Mouse (Mus musculus) urinary bladder, postnatal 10 days (tissue): ENCODE data around the gene Zc3h12a.

ENCODE experiments used
- DNase-seq: peaks from one replicate; pipeline ENCODE4 v3.0.0; 2022; ENCODE audit warnings: low spot score

Zc3h12a gene

DNA sequence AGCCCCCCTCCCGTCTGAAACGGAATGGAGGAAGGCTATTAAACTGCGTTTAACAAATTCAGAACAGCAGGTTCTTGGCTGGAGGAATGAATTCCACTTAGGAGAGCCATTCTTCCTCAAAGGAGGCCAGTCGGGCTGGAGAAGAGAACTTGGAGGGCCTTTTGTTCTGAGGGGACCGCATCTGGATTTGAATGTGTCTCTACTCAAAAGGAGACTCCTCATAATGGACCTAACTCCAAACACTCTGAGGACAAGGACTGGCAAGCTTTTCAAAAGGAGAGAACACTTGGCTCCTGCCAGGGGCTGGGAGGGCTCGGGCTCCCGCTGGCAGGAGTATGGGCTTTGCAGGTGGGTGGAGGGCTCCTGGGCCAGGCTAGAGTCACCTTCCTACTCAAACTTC is 17.0 kb upstream of the Zc3h12a start:
- no peak for DNase-seq

- DNase-seq = no peak
These were observed 16.6 kb upstream of the Zc3h12a start for GRCm38 (mm10) chr4:125144211-125144610.

DNA sequence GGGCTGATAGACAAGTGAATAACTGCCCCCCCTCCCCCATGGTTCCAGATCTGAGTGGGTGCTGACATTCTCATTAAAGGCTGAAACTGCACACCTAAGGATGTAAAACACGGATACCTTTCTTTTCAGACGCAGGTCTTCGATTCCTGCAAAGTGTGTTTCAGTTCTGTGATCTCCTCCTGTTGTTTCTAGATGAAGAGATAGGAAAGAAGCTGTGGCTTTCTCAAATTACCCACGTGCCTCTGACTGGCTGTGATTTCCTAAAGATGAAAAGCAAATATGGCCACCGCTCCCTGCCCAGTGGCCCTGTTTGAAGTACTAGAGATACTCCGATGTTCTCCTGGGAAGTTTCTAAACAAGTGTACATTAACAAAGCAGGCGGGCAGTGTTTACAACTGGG is 10.7 kb upstream of the Zc3h12a start:
- no peak for DNase-seq

DNA sequence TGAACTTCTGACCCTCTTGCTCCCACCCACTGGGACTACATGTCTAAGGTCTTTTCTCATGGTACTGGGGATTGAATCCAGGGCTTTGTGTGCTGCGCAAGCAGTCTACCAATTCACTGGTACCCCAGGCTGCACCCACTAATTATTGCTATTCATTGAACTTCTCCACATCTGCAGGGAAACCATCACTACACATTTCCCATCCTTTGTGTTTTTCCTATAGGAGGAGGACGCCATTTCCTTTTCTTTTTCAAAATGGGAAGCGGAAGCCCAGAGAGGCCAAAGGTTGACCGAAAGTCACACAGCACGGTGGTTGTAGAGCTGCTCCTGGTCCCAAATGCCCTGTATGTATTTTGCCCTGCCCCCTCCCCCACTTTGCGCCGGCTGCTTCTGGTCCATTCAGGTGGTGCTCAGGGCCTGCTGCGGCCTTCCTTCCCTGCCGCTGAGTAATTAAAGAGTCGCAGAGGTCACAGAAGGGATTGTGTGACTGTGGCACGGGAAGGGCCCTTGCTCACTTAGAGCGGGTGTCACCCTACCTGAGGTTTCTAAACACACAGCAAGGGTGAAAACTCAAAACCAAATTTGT is 8.8 kb upstream of the Zc3h12a start:
- no peak for DNase-seq

GRCm38 (mm10) chr4:125135076-125135855 is 7.6 kb upstream of the Zc3h12a start:
- DNase-seq = no peak

- no peak for DNase-seq
These were observed 7.0 kb upstream of the Zc3h12a start for GRCm38 (mm10) chr4:125134631-125135030.

DNA sequence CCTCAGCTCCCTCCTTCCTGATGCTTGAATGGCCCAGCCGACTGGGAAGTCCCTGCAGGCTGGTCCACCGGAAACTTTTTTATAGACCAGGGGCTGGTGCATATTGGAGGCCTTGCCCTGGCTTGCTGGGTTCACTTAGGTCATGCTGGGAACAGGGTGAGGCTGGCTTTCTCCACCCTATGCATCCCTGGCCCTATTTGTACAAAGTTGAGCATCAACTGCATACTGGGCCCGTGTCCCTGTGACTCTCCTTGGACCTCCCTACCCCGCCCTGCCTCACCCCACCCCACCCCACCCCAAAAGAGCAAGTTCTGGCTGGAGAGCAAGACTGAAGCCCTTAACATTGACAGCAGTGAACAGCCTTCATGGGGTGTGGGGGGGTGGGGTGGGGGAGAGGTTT is 6.6 kb upstream of the Zc3h12a start:
- no peak for DNase-seq

DNA sequence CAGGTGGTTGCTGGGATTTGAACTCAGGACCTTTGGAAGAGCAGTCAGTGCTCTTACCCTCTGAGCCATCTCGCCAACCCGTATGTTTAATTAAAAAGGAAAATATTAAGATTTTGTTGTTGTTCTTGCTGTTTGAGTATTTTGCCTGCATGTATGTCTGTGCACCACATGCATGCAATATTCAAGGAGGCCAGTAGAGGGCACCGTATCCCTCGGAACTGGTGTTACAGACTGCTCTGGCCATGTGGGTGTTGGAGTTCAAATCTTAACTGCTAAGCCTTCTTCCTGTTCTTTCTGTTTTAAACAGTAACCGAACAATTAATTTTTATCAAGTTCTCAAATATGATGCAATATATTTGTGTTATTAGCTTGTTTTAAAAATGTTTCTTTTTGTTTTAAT is 4.8 kb upstream of the Zc3h12a start:
- DNase-seq = no peak

DNA sequence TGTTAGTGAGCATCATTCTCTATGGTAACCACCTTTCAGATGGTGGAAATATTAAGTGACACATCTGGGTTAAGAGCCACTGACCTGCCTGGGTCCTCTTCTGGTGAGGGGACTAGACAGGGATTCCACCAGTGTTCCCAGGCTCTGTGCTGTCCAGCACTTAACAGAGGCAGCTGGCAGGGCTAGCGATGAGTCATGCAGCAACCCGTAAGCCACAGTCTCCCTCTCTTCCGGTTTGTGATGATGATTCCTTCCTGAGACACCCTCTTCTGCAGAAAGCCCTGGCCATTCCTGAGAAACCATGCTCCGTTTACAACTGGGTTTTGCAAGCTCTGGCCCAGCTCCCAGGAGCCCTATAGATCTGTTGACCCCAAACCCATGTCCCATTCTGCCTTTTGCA is 3.9 kb upstream of the Zc3h12a start:
- DNase-seq = no peak

- DNase-seq = no peak
These were observed 879 bp downstream of the Zc3h12a start for GRCm38 (mm10) chr4:125126761-125127160.

- DNase-seq = no peak
These were observed 1.5 kb downstream of the Zc3h12a start for GRCm38 (mm10) chr4:125126186-125126585.

DNA sequence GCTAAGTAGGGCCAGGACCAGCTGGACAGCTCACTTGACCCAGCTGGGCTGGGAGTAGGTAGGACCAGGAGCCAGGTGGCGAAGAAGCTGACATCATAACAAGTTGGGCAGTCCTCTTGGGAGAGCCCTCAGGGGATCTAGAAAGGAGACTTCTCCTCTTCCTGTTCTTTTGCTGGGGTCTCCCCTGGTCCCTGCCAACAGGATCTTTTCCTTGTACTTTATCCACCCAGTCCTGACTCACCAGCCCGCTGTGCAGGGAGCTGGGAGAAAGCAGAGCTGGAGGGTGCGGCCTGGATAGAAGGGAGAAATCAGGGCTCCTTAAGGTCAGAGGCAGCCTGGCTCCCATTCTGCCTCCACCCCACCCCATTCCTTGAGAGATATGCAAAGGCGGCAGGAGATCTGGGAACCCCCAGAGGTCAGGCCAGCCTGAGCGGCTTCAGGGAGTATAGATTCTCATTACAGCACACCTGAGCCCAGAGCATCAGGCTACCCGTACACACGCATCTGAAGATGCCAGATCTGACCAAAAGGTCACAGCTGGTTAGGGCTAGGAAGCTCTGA is 2.2 kb downstream of the Zc3h12a start:
- no peak for DNase-seq

DNA sequence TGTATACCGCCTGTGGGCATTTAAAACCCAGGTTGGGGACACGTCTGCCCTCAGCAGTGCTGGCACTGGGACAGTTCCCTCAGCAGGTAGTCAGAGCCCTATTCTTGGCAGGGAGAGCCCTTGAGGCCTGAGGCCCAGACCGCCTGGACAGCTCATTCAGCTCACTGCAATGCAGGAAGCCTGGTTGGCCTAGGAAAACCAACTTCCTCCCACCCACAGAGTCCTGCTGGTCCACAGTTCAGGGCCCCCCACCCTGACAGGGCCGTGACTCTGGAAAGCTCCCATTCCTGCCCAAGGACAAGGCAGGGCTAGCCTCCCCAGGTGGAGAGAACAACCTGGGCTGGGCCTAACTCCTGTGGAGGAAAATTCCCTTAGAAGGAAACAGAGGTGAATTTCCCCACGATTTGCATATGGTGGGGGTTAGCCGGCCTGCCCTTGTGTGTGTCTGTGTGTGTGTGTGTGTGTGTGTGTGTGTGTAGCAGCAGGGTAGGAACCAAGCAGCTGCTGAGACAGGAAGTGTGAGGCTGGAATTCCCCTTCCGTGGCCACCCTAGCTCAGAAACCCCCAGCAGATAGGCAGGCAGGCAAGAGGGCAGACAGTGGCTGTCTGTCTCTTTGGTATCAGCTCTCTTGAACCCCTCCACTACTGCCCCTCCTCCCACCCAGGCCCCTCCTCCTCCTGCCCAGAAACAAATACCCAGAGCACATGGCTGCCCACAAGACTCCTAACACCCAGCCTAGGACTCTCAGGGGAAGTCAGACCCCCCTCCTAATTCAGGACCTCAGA is 3.0 kb downstream of the Zc3h12a start:
- no peak for DNase-seq

- DNase-seq = no peak
These were observed 4.4 kb downstream of the Zc3h12a start for GRCm38 (mm10) chr4:125123279-125123671.

DNA sequence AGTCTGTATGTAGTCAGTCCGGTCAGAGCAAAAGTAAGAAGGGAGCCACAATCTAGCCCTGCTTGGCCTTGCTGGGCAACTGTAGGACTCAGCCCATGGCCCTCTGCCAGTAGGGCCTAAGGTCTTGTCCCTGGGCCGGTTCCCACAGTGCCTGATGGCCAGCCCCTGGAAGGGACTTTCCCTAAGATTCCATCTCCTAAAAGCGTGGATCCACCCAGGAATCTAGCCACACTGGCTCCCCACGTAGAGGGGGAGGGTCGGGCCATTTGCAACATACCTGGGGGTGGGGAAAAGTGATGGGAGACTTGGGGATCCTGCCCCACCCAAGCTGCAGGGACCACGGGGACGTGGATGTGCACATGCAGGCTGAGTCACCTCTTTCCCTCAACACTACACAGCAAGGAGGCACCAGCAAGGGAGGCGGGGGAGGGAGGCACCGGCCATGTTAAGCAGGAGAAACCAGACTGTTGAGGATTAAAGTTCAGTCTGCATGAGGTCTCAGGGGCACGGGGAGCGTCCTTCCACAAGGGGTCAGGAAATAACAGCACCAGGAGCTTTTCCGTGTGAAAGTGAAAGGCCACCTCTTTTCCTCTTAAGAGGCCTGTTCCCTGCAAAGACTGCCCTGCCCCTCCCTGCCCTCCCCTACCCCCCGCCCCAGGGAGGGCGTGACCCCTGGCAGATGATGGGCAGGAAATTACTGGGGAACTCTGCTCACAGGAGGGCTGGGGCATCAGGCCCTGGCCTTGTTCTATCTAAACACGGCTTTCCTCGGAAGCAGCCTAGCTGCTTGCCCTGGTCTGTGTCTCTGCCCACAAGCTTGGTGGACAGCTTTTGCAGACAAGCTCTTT is 5.0 kb downstream of the Zc3h12a start:
- no peak for DNase-seq

DNA sequence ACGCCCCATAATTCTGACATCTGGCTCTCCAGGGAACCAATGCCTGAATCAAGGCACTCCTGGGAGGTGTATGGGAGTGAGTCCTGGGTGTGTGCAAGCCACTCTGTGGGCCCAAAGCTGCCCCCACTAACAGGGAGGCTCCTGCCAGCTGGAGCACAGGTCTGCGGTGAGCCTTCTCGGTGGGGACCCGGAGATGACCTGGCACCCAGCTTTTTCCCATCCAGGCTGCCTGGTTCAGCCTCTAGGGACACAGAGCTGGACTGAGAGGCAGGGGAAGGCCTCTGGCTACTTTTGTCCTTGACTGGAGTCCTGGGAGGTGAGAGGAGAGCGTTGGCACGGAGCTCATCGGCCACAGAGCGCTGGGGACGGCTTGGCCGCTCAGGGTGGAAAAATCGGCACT is 7.9 kb downstream of the Zc3h12a start:
- no peak for DNase-seq

DNA sequence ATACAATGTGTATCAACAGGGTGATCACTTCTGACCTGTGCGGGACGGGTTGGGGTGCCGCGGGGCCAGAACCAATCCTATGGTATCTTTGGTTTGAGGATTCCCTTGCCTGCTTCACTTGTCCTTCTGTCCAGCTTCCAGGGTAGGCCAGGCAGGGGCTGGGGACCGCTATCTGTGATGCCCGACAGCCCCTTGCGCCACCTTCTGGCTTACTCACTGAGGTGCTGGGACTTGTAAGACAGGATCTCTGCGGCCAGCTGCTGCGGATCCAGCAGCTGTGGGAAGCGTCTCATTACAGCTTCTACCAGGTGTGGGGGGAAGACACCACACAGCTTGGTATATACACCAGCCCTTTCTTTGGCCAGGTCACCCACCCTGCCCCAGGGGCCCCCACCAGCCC is 8.6 kb downstream of the Zc3h12a start:
- DNase-seq = no peak

DNA sequence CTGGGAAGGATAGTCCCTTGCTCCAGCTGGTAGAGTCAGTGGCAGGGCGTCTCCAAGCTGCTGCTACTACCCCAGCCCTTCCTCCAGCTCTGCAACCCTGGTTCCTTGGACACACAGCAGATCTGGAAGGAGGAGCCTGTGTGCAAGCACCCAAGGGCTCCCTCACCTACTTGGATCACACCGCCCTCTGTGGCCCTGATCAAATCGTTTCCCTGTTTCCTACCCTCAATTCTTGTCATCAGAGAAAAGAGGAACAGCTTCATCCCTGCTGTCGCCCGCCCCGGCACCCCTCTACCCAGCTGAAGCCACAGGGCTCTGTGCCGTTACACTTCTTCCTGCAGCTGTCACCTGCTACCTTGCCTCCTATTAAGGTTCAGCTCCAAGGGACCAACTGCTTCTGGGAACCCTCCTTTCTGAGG is 9.7 kb downstream of the Zc3h12a start:
- no peak for DNase-seq

- no peak for DNase-seq
These were observed 10.7 kb downstream of the Zc3h12a start for GRCm38 (mm10) chr4:125116929-125117328.

- no peak for DNase-seq
These were observed 11.4 kb downstream of the Zc3h12a start for GRCm38 (mm10) chr4:125116090-125116861.

DNA sequence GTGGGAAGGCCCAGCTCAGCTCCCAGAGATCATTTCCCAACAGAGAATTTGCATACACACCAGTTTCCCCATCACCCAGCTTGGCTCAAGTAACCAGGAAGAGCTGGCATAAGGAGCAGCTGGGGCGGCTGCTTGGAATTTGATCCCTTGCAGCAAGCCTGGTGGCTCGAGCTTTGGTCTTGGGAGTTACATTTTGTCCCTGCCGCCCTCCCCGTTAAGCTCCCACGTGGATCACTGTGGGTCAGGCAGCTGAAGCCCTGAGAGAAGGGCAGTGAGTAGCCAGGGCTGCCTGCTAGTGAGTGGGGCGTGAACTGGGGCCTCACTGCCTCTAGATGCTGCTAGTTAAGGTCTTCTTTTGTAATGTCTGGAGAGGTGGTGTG is 11.9 kb downstream of the Zc3h12a start:
- DNase-seq = no peak
